Mouse (Mus musculus) cerebellum, adult 18-20 months (tissue): ENCODE data around the gene Zfp62.

Source experiments
- DNase-seq, 2 experiments: peaks; one replicate each; pipeline ENCODE4 v3.0.0; 2021

Zfp62 gene

GRCm38 (mm10) chr11:49205080-49205590 is 2.0 kb downstream of the Zfp62 start:
- no peak for DNase-seq

GRCm38 (mm10) chr11:49207495-49207894 is 4.4 kb downstream of the Zfp62 start:
- no peak for DNase-seq

GRCm38 (mm10) chr11:49212577-49212976 is 9.5 kb downstream of the Zfp62 start:
- DNase-seq, result no peak

GRCm38 (mm10) chr11:49213505-49213904 is 10.4 kb downstream of the Zfp62 start:
- no peak for DNase-seq

GRCm38 (mm10) chr11:49219271-49219670 is 16.2 kb downstream of the Zfp62 start:
- DNase-seq, result no peak

GRCm38 (mm10) chr11:49224455-49224854 is 21.4 kb downstream of the Zfp62 start:
- no peak for DNase-seq

GRCm38 (mm10) chr11:49232781-49233180 is 29.7 kb downstream of the Zfp62 start:
- no peak for DNase-seq

GRCm38 (mm10) chr11:49235459-49236207 is 32.5 kb downstream of the Zfp62 start:
- no peak for DNase-seq

- no peak for DNase-seq
Measured at GRCm38 (mm10) chr11:49236891-49237290, 33.8 kb downstream of the Zfp62 start.

GRCm38 (mm10) chr11:49237532-49237931 is 34.4 kb downstream of the Zfp62 start:
- DNase-seq, result no peak

- DNase-seq, result no peak
Measured at GRCm38 (mm10) chr11:49240310-49240709, 37.2 kb downstream of the Zfp62 start.

- DNase-seq, result no peak
Measured at GRCm38 (mm10) chr11:49240874-49241273, 37.8 kb downstream of the Zfp62 start.

- DNase-seq, result no peak
Measured at GRCm38 (mm10) chr11:49241471-49241870, 38.4 kb downstream of the Zfp62 start.

GRCm38 (mm10) chr11:49242944-49243626 is 40.0 kb downstream of the Zfp62 start:
- no peak for DNase-seq

GRCm38 (mm10) chr11:49243727-49244594 is 40.9 kb downstream of the Zfp62 start, which contains the start of gene Mgat1:
Gene Mgat1 (plus strand): TSS chr11:49244191.
- peak; percentile 84 to 91 for DNase-seq

GRCm38 (mm10) chr11:49244595-49244930 is 41.5 kb downstream of the Zfp62 start:
- DNase-seq, result peak in 1 of 2 experiments; percentile 38

- DNase-seq, result no peak
Measured at GRCm38 (mm10) chr11:49245176-49245575, 42.1 kb downstream of the Zfp62 start.

GRCm38 (mm10) chr11:49245634-49246415 is 42.7 kb downstream of the Zfp62 start:
- no peak for DNase-seq

- no peak for DNase-seq
Measured at GRCm38 (mm10) chr11:49246523-49246922, 43.4 kb downstream of the Zfp62 start.

- no peak for DNase-seq
Measured at GRCm38 (mm10) chr11:49247255-49247654, 44.2 kb downstream of the Zfp62 start.

GRCm38 (mm10) chr11:49248226-49248973 is 45.3 kb downstream of the Zfp62 start:
- DNase-seq, result peak in 1 of 2 experiments; percentile 23
